ENCODE assay signal across 24 mouse cellular contexts in genomic region chr19:44462141-44462540, GRCm38 (mm10). TPM values are rescaled to one million over a fixed set of nuclear protein-coding genes. Genes with fewer than 3 reads are reported as not detected.
"Had no signal": no experiment of that assay in that cellular context is flagged by ENCODE, and none has a peak within 500 bp of the region (broad histone marks: within the 10 kb centered on the region; RNA-seq: fewer than 3 reads in every experiment).

No protein-coding gene starts in this region.

- H3K4me2 ChIP-seq: liver, embryonic 13.5 days; midbrain, embryonic 11.5 days had no signal

- H3K27ac ChIP-seq: left cerebral cortex, adult 2 months; liver, embryonic 13.5 days had no signal

- H3K36me3 ChIP-seq: liver, embryonic 13.5 days had no signal

- H3K27me3 ChIP-seq: liver, embryonic 13.5 days had no signal

- H3K4me1 ChIP-seq: liver, embryonic 13.5 days had no signal

- H3K9me3 ChIP-seq: liver, embryonic 13.5 days had no signal

- H3K9ac ChIP-seq: liver, embryonic 13.5 days had no signal

- DNase-seq: kidney, postnatal 36 days; layer of hippocampus, postnatal 36 days; liver, embryonic 13.5 days; lung, adult 2 months; lung, postnatal 14 days; lung, postnatal 4 days; midbrain, embryonic 14.5 days; thymus, adult 18-20 months; thymus, postnatal 36 days had no signal

- H3K4me3 ChIP-seq: left cerebral cortex, adult 2 months; liver, embryonic 13.5 days had no signal

RNA-seq across cellular contexts. Expression of gene Wnt8b, which starts 31.1 kb away (rescaled TPM):
- total RNA-seq: layer of hippocampus, adult 8-10 months; layer of hippocampus, postnatal 36 days; left cerebral cortex, adult 2 months; left cerebral cortex, postnatal 10 days; left cerebral cortex, postnatal 36 days; liver, adult 2 months; megakaryocyte progenitor cell, adult 5-6 weeks; megakaryocyte-erythroid progenitor cell, adult 5-6 weeks had no signal
- polyA plus RNA-seq: limb, embryonic 11.5 days; liver, adult 2 months; liver, embryonic 13.5 days; liver, embryonic 16.5 days; lung, adult 2 months; lung, embryonic 16.5 days; small intestine, adult 2 months; spleen, adult 2 months; stomach, embryonic 16.5 days; urinary bladder, adult 2 months had no signal
